Mouse (Mus musculus) embryonic fibroblast, embryonic 13.5 days (primary cell): Measurements from ENCODE around the gene Bach2.

Experiments used
- CTCF ChIP-seq: IDR thresholded peaks from 2 replicates; pipeline ENCODE4 v1.5.1; 2011; ENCODE audit warnings: mild to moderate bottlenecking, control low read depth, low read length, moderate library complexity, borderline replicate concordance; ENCODE audit not compliant: insufficient read depth
- POLR2A ChIP-seq: IDR thresholded peaks from 2 replicates; pipeline ENCODE4 v1.6.1; 2011; ENCODE audit warnings: low read depth, mild to moderate bottlenecking, control low read depth, low read length, moderate library complexity

DNA sequence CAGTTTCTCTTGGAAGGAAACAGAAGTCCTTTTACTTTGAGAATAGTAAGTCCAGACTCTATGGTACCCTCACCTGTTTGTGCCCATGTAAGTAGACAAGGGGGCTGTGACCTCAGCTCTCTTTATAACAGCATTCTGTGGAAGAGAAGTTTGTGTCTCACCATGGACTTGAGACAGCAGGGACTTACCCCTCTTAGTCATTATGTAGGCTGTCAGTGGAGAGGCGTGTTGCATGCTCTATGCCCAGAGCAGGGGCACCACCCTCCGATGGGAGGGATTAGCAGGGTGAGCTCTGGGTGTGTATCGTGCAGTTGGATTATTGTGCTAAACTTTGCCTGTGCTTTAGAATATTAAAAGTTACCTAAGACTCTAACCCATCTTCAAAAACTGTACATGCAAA lies 167.4 kb downstream of the Bach2 start:
- TF ChIP-seq POLR2A (no peak), CTCF (no peak)
